11 mouse cellular contexts compared by ENCODE assay signal in genomic region chr1:170519631-170520030, GRCm38 (mm10).
"Had no signal": no experiment of that assay in that cellular context is flagged by ENCODE, and none has a peak within 500 bp of the region (broad histone marks: within the 10 kb centered on the region; RNA-seq: fewer than 3 reads in every experiment).

No protein-coding gene starts in this region.

- H3K27ac ChIP-seq: intestine, embryonic 15.5 days; limb, embryonic 13.5 days; liver, embryonic 14.5 days; midbrain, embryonic 12.5 days; neural tube, embryonic 13.5 days had no signal

- ATAC-seq: intestine, embryonic 15.5 days; midbrain, embryonic 16.5 days had no signal

- H3K4me3 ChIP-seq: intestine, embryonic 15.5 days; limb, embryonic 13.5 days; midbrain, embryonic 12.5 days; neural tube, embryonic 13.5 days had no signal

- DNase-seq: kidney, postnatal 10 days; kidney, postnatal 4 days; lung, adult 18-20 months; retina, postnatal 1 day; thymus, postnatal 36 days had no signal
